In the genomic region with DNA sequence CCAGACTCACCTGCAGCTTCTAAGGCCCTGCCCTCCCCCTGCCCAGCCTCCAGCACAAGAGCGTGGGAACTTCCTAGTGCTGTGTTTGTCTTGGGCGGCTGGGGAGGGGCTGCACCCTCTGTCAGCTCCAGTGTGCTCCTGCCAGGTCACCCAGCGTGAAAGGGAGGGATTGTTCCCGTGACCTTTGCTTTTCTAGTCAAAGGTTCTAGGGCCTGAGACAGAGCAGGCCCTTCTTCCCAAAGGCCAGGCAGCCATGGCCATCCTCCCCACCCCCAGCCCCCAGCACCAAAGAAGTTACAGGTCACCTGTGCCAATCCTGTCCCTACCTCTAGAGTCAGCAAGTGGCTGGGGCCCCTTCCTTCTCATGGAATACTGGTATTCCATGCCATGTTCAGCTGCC, we compare ENCODE assay signal across 10 mouse cellular contexts.
DNase-seq lines count a peak whose midpoint lies in the region; ATAC-seq lines count a peak whose summit lies in the region.
"Had no signal": no experiment of that assay in that cellular context is flagged by ENCODE, and none has a peak within 500 bp of the region (broad histone marks: within the 10 kb centered on the region; RNA-seq: fewer than 3 reads in every experiment).

No protein-coding gene starts in this region.

- H3K27ac ChIP-seq in heart, embryonic 12.5 days (ENCODE audit: poor library complexity, severe bottlenecking), result no peak overlapping the region
- H3K27ac ChIP-seq: embryonic facial prominence, embryonic 15.5 days had no signal

- no peak overlapping the region for H3K9ac ChIP-seq in heart, embryonic 12.5 days
- H3K9ac ChIP-seq: embryonic facial prominence, embryonic 15.5 days had no signal

- H3K27me3 ChIP-seq in heart, embryonic 12.5 days (replicated peaks), result no peaks in the 10 kb centered on the region
- H3K27me3 ChIP-seq: embryonic facial prominence, embryonic 15.5 days had no signal

- WGBS in heart, embryonic 12.5 days, result 40% methylated on average over 4 of the region's 4 CpGs

- no peaks in the 10 kb centered on the region for H3K36me3 ChIP-seq in heart, embryonic 12.5 days
- H3K36me3 ChIP-seq: embryonic facial prominence, embryonic 15.5 days had no signal

- 0 out of 2 replicates have a peak, but pooled peaks have one; percentile 37 for ATAC-seq in heart, embryonic 12.5 days (ENCODE audit: insufficient number of reproducible peaks, low FRiP score)
- no peak for ATAC-seq in CD4-positive, CD25-positive, alpha-beta regulatory T cell, adult 4 months

- H3K4me2 ChIP-seq in heart, embryonic 12.5 days, result no peak overlapping the region
- H3K4me2 ChIP-seq: embryonic facial prominence, embryonic 15.5 days had no signal

- H3K4me1 ChIP-seq in heart, embryonic 12.5 days (replicated peaks), result peaks cover 30% of the 10 kb centered on the region
- H3K4me1 ChIP-seq: embryonic facial prominence, embryonic 15.5 days had no signal

- intact Hi-C loops in heart, postnatal 14 days (cut with DNase I), result no loop called here

- H3K9me3 ChIP-seq in heart, embryonic 12.5 days (replicated peaks), result no peaks in the 10 kb centered on the region
- H3K9me3 ChIP-seq: embryonic facial prominence, embryonic 15.5 days had no signal

- no peak overlapping the region for H3K4me3 ChIP-seq in heart, embryonic 12.5 days
- H3K4me3 ChIP-seq: embryonic facial prominence, embryonic 15.5 days had no signal

- no peak for DNase-seq in heart, postnatal 14 days
- peak; percentile 31 for DNase-seq in urinary bladder, postnatal 14 days (ENCODE audit: low spot score)
- DNase-seq in urinary bladder, adult 18-20 months (ENCODE audit: low spot score in 2 of 2), result no peak
- peak; percentile 78 for DNase-seq in kidney, postnatal 14 days
- no peak for DNase-seq in spleen, postnatal 10 days (ENCODE audit: low spot score in 2 of 2)
- DNase-seq in cerebellum, adult 18-20 months, result no peak
- DNase-seq: adrenal gland, adult 2 months had no signal

Comparison
In these comparisons a context has a peak if more than half of its experiments do, and no peak if none do; other contexts are left out.
1. DNase-seq: peak in urinary bladder, postnatal 14 days (single experiment) and kidney, postnatal 14 days (single experiment); none in heart, postnatal 14 days (0 of 2), urinary bladder, adult 18-20 months (0 of 2), spleen, postnatal 10 days (0 of 2) and cerebellum, adult 18-20 months (0 of 2).